Mouse (Mus musculus) lung, postnatal 0 days (tissue): ENCODE results near the gene Nckap5.

ENCODE experiments used
- CTCF ChIP-seq: IDR thresholded peaks from 2 replicates; pipeline ENCODE4 v1.5.1; 2016; ENCODE audit warnings: antibody characterized with exemption, mild to moderate bottlenecking
- EP300 ChIP-seq: IDR thresholded peaks from 2 replicates; pipeline ENCODE4 v1.6.1; 2016; ENCODE audit warnings: antibody characterized with exemption, mild to moderate bottlenecking, control low read depth

- TF ChIP-seq CTCF (no peak), EP300 (no peak)
Observed at GRCm38 (mm10) chr1:126608586-126608985, 222.0 kb downstream of the Nckap5 start.
